Mouse (Mus musculus) spleen, postnatal 14 days (tissue): ENCODE results near the gene Fstl3.
A peak's percentile ranks its signal among the peaks of the same experiment; 100 is the strongest.

Experiments
- DNase-seq, 2 experiments: peaks; one replicate each; pipeline ENCODE4 v3.0.0; 2021 to 2022; ENCODE audit warnings: low spot score in 2 of 2

The Fstl3 gene

GRCm38 (mm10) chr10:79762875-79763274 lies 14.2 kb upstream of the Fstl3 start:
- DNase-seq, result no peak

DNA sequence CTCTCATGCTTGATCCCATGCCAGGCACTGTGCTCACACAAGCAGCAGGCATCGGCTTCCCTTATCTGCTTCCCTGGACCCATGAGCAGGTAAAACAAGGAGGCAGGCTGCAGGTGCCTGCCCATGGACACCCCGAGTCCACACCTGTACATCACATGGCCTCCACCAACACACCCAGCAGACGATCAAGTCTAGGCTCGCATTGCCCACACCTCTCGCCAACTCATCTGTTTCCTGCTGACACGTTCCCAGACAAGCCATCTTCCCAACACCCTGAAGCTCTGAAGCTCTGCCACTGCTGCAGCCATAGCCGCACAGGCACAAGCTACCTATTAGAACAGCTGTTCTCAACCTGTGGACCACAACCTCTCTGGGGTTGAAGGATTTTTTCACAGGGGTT lies 12.8 kb upstream of the Fstl3 start:
- DNase-seq, result no peak

- no peak for DNase-seq
Observed at GRCm38 (mm10) chr10:79765228-79765745, 11.8 kb upstream of the Fstl3 start.

DNA sequence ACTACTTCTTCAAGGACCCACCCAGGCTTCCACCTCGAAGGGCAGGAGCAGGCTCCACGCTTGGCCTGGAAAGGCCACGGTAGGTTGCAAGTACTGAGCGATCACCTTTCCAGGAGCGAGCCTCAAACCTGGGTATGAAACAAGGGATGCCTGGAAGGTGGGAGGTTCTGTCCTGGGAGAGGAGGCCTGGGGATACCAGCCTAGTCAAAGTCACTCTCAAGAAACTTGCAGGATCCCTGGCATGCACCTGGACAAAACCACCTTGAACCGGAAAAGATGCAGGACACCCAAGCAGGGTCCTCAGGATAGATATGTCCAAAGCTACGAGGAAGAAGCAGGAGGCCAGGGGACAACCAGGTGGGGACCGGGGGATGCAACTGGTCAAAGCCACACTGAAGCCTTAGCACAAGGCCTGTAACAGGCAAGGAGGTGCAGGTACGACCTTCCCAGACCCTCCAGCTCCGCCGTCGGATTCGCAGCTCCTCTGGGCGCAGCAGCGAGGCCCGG lies 11.0 kb upstream of the Fstl3 start:
- no peak for DNase-seq

DNA sequence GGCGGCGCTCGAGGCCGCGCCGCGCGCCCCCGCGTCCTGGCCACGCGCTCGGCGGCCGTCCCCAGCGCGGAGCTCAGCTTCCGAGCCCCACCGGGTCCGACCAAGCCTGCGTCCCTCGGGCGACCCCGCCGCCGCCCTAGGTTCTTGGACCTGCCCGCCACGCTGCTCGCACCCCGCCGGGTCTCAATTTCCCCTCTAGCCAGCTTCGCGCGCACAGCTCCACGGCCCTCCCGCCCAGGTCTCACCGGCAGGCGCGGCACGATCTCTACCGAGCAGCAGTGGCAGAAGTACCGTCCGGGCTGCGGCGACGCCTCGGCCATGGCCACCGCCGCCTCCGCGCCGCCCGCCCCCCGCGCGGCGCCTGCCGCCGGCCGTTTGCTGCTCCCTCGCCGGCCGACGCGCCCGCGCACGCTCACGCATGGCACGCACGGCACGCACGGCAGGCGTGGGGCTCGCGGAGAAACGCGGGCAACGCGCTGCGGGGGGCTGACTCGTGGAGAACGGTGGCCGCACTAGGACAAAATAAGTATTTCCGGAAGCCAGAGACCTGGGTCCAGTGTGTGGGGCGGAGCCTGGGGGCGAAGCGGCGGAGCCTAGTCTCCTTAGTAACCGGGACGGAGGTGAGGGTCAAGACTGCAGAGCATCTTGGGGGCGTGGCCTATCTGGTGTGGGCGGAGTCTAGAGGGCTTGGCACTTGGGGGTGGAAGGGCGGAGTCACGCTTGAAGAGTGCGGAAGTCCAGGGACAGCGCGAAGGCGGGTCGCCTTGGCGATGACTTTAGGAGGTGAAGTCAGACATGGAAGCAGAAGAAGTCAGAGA lies 10.4 kb upstream of the Fstl3 start, which contains the start of gene Rnf126:
Gene Rnf126, minus strand, starts transcription at position 445 of the 818 bp plus-strand sequence.
- DNase-seq, result peak; percentile 100

- peak; percentile 56 to 69 for DNase-seq
Observed at GRCm38 (mm10) chr10:79767372-79768244, 9.5 kb upstream of the Fstl3 start.

DNA sequence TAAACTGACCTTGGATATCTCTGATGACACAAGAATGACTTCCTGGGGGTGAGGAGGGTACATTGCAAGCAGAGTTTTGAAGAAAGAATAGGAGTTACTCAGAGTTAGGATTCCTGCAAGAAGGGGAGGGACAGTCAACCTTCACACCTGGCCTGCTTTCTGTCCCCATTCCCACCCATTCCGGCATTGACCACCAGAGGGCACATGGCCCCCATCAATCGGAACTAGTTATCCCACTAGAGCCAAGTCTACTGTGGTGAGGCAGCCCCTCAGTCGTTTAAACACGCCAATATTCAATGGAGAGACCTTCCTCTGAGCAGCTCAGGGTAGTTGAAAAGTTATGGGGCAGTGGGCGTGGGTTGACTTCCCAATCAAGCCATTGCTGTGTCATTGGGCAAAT lies 8.7 kb upstream of the Fstl3 start:
- DNase-seq, result peak; percentile 49 to 64

GRCm38 (mm10) chr10:79769329-79769728 lies 7.7 kb upstream of the Fstl3 start:
- DNase-seq, result no peak

DNA sequence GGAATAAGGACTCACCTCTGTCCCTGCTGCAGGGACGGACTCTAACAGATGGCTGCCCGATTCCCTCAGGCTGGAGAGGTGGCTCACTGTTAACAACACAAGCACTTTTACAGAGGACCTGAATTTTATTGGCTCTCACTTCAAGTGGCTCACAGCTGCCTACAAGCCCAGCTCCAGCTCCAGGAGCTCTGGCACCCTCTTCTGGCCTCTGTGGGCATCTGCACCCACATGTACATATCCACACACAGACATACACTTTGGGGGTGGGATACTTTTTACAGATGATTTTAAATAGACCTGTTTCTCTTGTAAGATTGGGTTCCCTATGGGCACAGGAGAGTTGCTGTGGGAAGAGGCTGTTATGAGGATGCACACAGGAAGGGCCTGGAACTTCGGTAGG lies 4.8 kb upstream of the Fstl3 start:
- DNase-seq, result no peak

GRCm38 (mm10) chr10:79773208-79773607 lies 3.9 kb upstream of the Fstl3 start:
- DNase-seq, result no peak

DNA sequence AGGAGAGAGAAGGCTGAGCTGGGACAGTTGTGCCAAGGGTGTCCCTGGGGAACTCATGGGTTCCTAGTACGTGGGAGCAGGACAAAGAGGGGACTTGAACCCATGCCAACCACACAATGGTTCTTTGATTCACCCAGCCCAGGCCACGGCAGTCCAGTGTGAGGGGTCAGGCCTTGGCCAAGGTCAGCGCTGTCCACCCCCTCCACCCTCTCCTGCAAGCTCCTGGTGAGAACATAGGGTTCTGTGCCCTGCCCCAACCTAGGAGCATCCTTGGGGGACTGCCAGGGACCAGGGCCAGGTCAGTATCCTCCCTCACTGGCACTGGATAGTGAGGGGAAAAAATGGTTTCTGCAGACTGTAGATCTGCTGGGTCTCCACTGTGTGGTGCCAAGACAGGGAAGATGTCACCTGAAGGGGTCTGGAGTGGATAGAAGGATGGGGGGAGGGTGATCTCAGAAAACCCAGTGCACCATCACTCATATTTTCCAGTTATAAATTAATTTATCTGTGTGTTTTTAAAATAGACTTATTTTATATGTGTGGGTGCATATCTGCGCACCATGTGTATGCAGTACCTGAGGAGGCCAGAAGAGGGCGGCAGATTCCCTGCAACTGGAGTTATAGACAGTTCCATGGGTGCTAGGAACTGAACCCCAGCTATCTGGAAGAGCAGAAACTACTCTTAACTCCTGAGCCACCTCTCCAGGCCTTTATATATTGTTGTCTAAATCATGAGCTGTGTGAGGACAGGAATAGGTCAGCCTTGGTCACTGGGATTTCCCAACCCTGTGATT lies 2.4 kb upstream of the Fstl3 start:
- DNase-seq, result no peak

GRCm38 (mm10) chr10:79778006-79778405 lies 934 bp downstream of the Fstl3 start:
- no peak for DNase-seq

- DNase-seq, result no peak
Observed at GRCm38 (mm10) chr10:79779193-79779592, 2.1 kb downstream of the Fstl3 start.

- peak; percentile 86 to 91 for DNase-seq
Observed at GRCm38 (mm10) chr10:79779784-79780663, 3.0 kb downstream of the Fstl3 start.

DNA sequence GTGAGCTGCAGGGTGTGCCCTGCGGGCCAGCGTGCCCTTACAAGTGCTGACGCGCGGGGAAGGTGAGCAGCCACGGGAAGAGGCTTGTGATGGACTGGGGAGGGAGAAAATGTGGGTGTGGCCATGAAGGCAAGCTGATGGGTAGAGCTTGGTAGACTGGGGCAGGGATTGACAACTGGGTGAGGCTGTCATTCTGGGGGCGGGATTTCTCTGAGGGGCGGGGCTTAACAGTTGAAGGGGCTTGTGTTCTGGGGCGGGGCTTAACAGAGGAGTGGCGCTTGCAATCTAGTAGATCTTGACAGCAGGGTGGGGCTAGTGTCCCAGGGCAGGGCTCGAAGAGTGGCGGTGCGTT lies 3.6 kb downstream of the Fstl3 start:
- DNase-seq, result peak in 1 of 2 experiments; percentile 62

DNA sequence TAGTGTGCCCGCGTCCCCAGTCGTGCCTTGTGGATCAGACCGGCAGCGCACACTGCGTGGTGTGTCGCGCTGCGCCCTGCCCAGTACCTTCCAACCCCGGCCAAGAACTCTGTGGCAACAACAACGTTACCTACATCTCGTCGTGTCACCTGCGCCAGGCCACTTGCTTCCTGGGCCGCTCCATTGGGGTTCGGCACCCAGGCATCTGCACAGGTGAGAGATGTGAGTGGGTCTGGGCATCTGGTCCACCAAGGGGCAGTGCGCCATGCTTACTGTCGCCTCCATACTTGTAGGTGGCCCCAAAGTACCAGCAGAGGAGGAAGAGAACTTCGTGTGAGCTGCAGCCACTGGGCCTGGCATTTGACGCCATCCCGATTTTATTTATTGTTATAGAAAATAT lies 4.1 kb downstream of the Fstl3 start:
- no peak for DNase-seq

DNA sequence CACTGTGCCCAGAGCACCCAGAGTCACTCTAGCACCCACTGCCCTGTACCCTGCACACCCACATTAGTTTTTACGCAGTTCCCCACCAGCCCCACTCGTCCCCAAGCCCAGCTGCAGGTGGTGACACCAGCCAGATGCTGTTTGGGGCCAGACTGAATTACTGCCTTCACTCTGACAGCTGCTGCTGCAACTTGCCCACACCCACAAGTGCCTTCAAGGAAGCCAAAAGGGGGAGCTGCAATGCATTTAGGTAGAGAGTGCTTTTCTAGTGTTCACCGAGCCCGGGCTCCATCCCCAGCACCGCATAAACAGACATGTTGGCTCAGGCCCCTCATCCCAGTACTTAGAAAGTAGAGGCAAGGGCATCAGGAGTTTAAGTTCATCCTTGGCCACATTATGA lies 4.9 kb downstream of the Fstl3 start:
- DNase-seq, result no peak

DNA sequence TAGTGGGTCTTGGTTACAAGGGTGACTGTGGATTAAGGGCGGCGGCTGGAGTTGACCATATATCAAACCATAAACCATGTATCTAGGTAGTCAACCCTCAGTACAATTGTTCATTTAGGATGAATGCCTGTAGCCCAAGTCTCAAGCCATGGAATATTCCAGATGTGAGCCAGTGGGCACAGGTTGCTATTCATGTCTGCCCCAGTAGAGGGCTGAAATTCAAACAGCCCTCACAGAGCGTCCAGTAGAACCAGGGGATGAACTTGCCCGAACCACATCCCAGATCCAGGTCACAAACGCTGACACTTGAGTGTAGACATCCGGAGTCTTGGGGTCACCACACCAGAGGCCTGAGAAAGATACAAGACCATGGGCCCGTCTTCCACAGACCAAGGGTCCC lies 6.0 kb downstream of the Fstl3 start:
- DNase-seq, result no peak

DNA sequence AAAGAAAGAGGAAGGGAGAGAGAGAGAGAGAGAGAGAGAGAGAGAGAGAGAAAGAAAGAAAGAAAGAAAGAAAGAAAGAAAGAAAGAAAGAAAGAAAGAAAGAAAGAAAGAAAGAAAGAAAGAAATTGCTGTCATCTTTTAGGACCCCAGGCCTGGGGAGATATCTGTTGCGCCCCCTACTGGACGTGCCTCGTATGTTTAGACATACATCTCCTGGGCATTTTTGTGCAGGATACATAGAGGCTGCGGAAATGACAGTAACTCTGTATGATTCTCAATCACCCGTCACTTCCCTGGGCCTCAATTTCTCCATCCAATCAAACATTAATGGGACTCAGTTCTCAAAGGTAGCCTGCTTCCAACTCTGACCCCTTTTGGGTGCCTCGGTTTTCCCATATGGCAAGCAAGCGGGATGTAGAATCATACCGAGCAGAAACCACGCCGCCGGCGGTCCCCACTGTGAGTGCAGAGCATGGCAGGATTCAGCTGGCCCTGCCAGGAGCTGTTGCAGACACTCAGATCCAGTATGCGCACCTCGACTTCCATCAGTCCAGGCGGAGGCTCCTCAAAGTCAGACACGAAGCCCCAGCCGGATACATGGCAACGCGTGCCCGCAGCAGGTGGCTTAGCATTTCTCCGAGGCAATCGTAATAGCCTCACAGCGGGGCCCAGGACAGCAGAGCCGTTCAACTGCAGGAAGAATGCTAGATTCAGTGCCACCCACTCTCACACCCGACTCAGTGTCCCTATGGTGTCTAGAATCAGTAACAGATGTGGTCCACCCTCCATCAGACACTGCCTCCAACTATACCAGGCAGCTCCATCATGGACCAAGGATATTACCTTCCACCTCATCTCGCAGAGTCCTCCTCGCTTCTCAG lies 7.1 kb downstream of the Fstl3 start:
- DNase-seq, result no peak
